Mouse (Mus musculus): Measurements from ENCODE around the gene Vgll4. TPM values are rescaled to one million over a fixed set of nuclear protein-coding genes. Genes with fewer than 3 reads are reported as not detected.

Gene Vgll4
- total RNA-seq, 2 experiments from 2014 or later = 11.7 to 19.0 TPM

DNA sequence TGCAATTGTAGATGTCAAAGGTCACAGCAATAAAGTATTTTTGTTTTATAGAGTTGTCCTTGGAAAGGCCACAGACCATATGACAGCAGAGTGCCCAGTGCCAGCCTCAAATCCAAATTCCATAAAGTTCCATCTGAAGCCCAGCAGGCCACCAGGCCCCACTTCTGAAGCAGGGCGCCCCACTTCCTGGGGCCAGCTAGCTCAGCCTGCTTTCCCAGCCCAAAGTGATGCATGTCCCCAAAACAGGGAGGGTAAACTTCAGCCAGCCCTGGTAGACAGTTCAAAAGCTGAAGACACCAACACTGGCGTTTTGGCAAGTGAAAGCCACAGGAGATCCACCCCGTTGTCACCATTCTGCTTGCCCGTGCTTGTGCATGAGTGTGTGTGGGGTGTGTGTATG lies 157.0 kb downstream of the Vgll4 start:
- no peak for DNase-seq (ENCODE audit: low spot score)

DNA sequence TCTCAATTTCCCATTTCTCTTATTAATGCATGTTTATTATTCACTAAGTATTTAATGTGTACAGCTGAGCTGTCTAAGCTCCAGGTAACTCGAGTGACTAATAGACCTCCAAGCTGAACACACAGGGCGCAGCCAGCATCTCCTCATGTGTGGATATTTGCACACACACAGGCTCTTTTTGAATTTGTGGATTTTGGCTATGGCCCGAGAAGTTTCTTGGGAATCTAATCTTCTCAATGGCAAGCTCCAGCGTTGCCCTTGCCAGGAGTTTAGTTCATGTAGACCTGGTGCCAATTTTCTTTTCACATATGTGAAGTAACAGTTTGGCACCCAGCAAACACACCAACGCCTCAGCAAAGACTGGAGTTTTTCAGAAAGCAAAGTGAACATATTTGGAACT lies 157.5 kb downstream of the Vgll4 start:
- DNase-seq (ENCODE audit: low spot score) = peak; percentile 83

Other genes with a start within 250 kb of the Vgll4 start
- 1 to 10 TPM; 7.6 to 8.2 TPM for gene Tamm41, start 67.9 kb upstream of the Vgll4 start, total RNA-seq (2021)
- under 1 TPM; 0.34 to 0.40 TPM for gene Syn2, start 164.9 kb upstream of the Vgll4 start, total RNA-seq (2021)